Mouse (Mus musculus) right cerebral cortex, postnatal 10 days (tissue): ENCODE results near the gene Lrrk2.
"Not testable (repeated sequence)": the region's sequence is repeated elsewhere in the genome, so short reads cannot be mapped to it uniquely, and the experiment has no call there.

Source experiments
- DNase-seq, 2 experiments: peaks; one replicate each; pipeline ENCODE4 v3.0.0; 2021; ENCODE audit warnings: low spot score in 2 of 2

Lrrk2 gene

DNA sequence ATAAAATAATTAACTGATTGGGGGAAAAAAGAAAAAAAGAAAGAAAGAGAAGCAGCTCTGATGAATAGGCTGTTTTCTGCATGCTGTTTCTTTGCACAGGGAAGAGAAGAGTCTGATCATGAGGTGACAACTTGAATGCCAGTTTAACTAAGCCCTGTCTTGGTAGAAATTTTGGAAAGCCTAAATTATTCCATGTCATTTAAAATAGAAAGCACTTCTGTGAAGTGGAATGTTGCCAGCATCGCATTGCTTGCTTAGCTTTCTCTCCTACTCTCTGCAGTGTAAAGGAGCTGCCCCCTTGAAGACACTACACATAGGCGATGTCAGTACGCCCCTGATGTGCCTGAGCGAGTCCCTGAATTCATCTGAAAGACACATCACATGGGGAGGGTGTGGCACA is 133.5 kb downstream of the Lrrk2 start:
- peak; percentile 26 to 49 for DNase-seq

DNA sequence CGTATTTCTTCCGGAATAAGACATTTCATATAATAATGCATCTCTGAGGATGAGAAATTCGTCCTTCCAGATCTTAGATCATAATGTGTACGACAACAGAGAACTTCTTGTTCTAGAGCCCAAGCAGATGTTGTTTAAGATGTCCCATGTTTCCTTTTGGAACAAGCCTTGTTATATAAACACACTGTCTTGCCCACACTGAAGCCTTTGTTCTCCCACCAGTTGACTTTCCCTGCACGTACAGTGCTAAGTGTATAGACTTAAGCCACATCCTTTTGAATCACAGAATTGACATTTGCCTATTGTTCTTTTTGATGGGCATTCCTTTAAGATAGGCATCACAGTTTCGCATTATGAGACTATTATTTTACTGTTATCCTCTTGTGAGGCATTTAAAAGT is 162.3 kb downstream of the Lrrk2 start:
- no peak for DNase-seq

DNA sequence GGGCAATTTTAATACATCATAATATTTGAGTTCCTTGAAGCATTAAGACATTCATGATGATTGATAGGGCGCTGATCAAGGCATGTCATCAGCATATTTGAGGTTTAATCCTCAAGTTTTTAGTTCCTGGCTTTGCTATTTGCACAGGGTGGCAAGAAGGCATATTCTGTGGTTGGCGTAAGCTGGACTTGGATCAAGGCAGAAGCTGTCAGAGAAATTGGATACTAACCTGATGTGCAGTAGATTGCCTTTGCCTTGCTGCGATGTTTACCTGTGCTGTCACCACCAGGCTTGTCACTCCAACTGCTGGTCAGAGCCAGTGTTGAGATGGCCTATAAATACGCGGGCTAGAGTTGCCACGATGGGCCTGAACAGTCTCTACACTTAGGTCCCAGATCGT is 165.0 kb downstream of the Lrrk2 start, which contains the start of gene Smgc:
Gene Smgc (plus strand): TSS at position 301 of the 400 bp plus-strand sequence.
- DNase-seq = no peak

DNA sequence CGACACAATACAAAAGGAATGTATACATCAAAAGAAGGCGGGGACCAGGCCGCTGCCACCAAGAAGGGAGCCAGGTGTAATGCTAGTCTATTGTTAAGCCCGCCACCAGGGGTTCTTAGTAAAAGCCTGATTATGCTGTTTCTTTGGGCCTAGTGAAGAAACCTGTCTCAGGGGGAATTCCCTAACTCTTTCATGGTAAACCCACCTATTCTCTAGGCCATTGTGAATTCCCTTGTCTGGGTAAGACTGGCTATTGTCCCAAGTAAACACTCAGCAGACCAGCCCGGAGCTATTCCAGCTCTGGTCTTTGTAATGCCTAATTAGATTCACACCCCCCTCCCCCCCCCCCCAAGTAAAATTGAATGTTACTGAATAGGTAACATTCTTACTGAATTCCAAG is 191.2 kb downstream of the Lrrk2 start:
- DNase-seq = not testable (repeated sequence)
